Mouse (Mus musculus): ENCODE results near the gene Secisbp2. TPM values are rescaled to one million over a fixed set of nuclear protein-coding genes. Genes with fewer than 3 reads are reported as not detected.

The Secisbp2 gene
- polyA plus RNA-seq (2012; ENCODE audit: insufficient read depth, insufficient read length, missing spikeins) = 19.8 and 20.5 TPM in 2 replicates

DNA sequence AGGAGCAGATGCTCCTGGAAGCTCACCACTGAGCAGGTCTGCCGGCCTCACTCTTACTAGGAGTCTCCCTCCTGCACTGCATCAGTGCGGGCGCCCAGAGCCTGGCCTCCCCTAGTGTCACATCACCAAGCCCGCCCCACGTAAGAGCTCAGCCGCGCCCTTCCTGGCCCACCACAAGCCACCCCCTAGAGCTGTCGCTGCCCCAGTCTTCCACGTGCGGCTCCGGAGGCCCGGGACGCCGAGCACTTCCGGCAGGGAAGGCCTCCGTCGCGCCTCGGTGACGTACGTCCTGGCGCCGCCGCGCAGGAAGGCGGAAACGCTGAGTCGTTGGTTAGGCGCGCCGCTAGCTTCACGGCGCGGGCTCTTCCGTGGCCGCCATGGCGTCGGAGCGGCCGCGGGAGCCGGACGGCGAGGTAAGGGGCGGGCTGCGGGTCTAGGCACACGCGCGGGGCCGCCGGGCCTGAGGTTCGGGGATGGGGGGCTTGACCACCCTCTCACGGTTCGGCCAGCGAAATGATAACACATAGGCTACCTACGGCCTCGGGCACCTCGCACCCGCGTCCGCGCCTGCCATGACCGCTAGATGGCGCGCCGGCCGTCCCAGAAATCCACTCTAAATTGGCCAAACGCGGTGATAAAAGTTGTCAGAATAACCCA is at the start of gene Secisbp2:
Gene Secisbp2 (plus strand): TSS at position 290 of the 657 bp plus-strand sequence.
- peak within 1 kb of the TSS; percentile 96 for H3K4me3 ChIP-seq (ENCODE audit: insufficient read depth, low read length)
- TF ChIP-seq CTCF (IDR thresholded peaks at IDR 0.05; ENCODE audit: low read depth, low read length) = peak; percentile 87
- no peak for TF ChIP-seq POLR2A (IDR thresholded peaks at IDR 0.05; ENCODE audit: borderline replicate concordance, low read depth, low read length)
- H3K27ac ChIP-seq (ENCODE audit: insufficient read depth, low read depth, low read length) = peak within 1 kb of the TSS; percentile 75
- peaks cover 14% of the 10 kb centered on the region for H3K4me1 ChIP-seq (ENCODE audit: control insufficient read depth, insufficient read depth, low read length)

DNA sequence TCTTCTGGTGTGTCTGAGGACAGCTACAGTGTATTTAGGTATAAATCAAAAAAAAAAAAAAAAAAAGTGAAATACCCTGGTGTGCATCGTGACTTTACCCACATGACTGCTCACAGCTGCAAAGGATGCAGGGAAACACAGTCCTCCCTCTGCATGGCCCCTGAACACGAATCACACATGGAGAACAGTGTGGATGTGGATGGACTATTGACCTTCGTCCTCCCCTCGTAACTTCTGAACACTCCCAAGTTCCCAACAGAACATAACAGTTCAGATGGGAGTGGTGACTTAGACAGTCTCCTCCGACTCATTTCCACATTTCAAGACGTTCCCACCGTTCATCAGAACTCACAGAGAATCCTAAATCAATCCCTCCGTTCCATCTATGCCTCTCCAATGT is 48.7 kb upstream of the Secisbp2 start:
- no peaks in the 10 kb centered on the region for H3K4me1 ChIP-seq (ENCODE audit: control insufficient read depth, insufficient read depth, low read length)
- TF ChIP-seq POLR2A (IDR thresholded peaks at IDR 0.05; ENCODE audit: borderline replicate concordance, low read depth, low read length) (no peak), CTCF (IDR thresholded peaks at IDR 0.05; ENCODE audit: low read depth, low read length) (no peak)
- no peak overlapping the region for H3K27ac ChIP-seq (ENCODE audit: insufficient read depth, low read depth, low read length)
- H3K4me3 ChIP-seq (ENCODE audit: insufficient read depth, low read length) = no peak overlapping the region

DNA sequence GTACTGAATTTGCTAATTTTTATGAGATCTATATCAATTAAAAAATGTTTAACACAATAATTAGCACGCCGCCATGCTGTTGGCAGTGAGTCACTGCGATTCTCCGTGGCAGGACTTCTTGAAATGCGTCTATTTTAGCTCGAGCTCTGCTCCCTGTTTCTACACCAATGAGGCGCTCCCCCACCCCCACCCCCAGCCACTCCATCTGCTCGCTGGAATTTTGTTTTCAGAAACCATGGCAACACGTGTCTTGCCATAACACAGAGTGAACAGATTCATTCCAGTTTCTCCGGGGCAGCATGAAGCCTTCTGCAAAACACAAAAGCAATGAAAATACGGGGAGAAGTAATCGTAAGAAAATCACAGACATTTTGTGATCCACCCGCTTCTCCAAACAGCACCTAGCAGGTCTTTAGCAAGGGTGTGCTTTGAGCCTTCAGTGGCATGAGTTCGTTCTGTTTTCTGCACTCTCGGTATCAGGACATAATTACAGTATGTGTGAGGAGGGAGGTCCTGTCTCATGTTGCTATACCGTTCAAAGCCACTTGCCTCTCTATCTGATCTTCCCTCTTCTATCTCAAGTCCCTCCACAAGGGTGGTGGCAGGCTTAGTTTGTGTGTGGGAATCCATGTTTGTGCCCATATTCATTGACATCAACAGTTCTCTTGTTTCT is 48.1 kb upstream of the Secisbp2 start:
- no peak overlapping the region for H3K4me3 ChIP-seq (ENCODE audit: insufficient read depth, low read length)
- no peak overlapping the region for H3K27ac ChIP-seq (ENCODE audit: insufficient read depth, low read depth, low read length)
- no peak for TF ChIP-seq POLR2A (IDR thresholded peaks at IDR 0.05; ENCODE audit: borderline replicate concordance, low read depth, low read length)
- TF ChIP-seq CTCF (IDR thresholded peaks at IDR 0.05; ENCODE audit: low read depth, low read length) = no peak
- no peaks in the 10 kb centered on the region for H3K4me1 ChIP-seq (ENCODE audit: control insufficient read depth, insufficient read depth, low read length)

DNA sequence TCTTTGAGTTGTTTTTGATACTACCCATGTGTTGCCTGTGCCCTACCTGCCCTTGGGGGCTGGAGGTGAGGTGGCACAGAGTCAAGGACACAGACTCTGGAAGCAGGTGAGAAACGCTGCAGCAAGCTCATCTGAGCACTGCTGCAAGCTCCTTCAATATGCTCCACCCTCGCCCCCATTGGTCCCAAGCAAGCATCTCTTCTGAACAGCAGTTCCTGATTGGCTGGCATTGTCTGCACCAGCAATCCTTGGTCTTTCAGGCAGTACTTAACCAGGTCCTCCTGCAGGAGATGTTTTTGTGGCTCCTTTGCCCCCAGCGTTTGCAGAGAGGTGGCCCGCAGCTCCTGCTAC is 47.6 kb upstream of the Secisbp2 start:
- no peak for TF ChIP-seq POLR2A (IDR thresholded peaks at IDR 0.05; ENCODE audit: borderline replicate concordance, low read depth, low read length)
- no peaks in the 10 kb centered on the region for H3K4me1 ChIP-seq (ENCODE audit: control insufficient read depth, insufficient read depth, low read length)
- H3K4me3 ChIP-seq (ENCODE audit: insufficient read depth, low read length) = no peak overlapping the region
- H3K27ac ChIP-seq (ENCODE audit: insufficient read depth, low read depth, low read length) = no peak overlapping the region

DNA sequence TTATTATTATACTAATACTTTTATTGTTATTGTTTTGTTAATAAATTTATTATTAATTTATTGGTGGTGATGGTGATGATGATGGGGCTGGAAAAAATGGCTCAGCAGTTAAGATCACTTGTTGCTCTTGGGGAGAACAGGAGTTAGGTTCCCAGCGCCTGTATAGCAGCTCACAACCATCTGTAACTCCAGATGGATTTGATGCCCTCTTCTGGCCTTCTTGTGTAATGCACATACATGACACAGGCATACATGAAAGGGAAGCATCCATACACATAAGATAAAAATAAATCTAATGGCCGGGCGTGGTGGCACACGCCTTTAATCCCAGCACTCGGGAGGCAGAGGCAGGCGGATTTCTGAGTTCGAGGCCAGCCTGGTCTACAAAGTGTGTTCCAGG is 42.3 kb upstream of the Secisbp2 start:
- Histone ChIP-seq H3K27ac (ENCODE audit: insufficient read depth, low read depth, low read length) (no peak overlapping the region), H3K4me3 (ENCODE audit: insufficient read depth, low read length) (no peak overlapping the region), H3K4me1 (ENCODE audit: control insufficient read depth, insufficient read depth, low read length) (no peaks in the 10 kb centered on the region)
- TF ChIP-seq POLR2A (IDR thresholded peaks at IDR 0.05; ENCODE audit: borderline replicate concordance, low read depth, low read length) (no peak), CTCF (IDR thresholded peaks at IDR 0.05; ENCODE audit: low read depth, low read length) (no peak)

DNA sequence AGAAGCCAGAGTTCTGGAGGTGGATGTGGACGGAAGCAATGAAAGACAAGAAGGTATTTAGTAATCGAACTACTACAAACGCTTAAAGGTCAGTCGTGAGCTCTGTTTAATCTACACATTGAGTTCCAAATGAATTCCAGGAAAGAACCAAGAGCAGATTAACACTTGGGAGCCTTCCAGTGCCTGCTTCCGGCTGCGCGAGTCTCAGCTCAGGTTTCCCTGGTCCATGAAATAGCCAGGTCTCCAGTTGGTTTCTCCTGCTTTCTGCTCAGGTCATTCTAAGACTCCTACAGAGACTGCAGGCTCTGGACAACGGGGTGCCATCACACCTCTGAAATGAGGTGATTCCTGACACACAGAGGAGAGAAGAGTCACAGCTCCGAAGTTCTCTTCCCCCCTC is 40.4 kb upstream of the Secisbp2 start:
- H3K27ac ChIP-seq (ENCODE audit: insufficient read depth, low read depth, low read length) = no peak overlapping the region
- no peak for TF ChIP-seq CTCF (IDR thresholded peaks at IDR 0.05; ENCODE audit: low read depth, low read length)
- TF ChIP-seq POLR2A (IDR thresholded peaks at IDR 0.05; ENCODE audit: borderline replicate concordance, low read depth, low read length) = no peak
- H3K4me3 ChIP-seq (ENCODE audit: insufficient read depth, low read length) = no peak overlapping the region
- no peaks in the 10 kb centered on the region for H3K4me1 ChIP-seq (ENCODE audit: control insufficient read depth, insufficient read depth, low read length)

DNA sequence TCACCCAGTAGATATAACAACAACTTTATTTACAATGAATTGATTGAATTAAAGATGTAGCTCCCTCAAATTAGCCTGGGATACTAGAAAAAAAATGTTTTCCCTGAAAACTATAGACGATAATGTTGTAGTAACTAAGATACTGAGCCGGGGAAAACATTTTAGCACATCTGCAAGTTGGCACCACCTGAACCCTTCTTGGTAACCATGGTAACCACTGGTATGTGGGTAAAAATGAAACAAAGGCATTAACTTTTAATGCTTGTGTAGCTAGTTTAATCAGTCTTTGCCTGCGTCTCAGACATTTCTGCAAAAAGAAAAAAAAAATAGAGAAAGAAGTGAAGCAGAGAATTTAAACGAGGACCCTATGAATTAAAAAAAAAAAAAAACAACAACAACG is 40.0 kb upstream of the Secisbp2 start:
- no peak for TF ChIP-seq CTCF (IDR thresholded peaks at IDR 0.05; ENCODE audit: low read depth, low read length)
- TF ChIP-seq POLR2A (IDR thresholded peaks at IDR 0.05; ENCODE audit: borderline replicate concordance, low read depth, low read length) = no peak
- no peak overlapping the region for H3K27ac ChIP-seq (ENCODE audit: insufficient read depth, low read depth, low read length)
- H3K4me1 ChIP-seq (ENCODE audit: control insufficient read depth, insufficient read depth, low read length) = no peaks in the 10 kb centered on the region
- H3K4me3 ChIP-seq (ENCODE audit: insufficient read depth, low read length) = no peak overlapping the region

DNA sequence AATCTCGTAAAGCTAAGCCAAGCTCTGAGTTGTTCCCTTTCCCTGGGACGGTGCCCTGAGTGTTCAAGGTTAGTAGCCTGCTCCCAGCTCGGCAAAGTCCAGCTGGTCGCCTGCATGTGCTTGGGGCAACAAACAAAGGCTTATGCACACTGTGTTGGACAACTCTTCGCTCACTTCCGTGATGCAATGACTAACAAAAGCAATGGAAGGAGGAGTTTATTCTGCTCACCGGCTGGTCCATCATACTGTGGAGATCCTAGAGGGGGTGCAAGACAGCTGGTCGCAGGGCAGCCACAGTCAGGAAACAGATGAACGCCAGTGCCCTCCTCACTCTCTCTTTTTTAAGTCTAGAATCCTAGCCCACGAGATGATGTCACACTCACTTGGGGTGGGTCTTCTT is 35.7 kb upstream of the Secisbp2 start:
- H3K4me1 ChIP-seq (ENCODE audit: control insufficient read depth, insufficient read depth, low read length) = no peaks in the 10 kb centered on the region
- TF ChIP-seq POLR2A (IDR thresholded peaks at IDR 0.05; ENCODE audit: borderline replicate concordance, low read depth, low read length) = no peak
- no peak for TF ChIP-seq CTCF (IDR thresholded peaks at IDR 0.05; ENCODE audit: low read depth, low read length)
- H3K27ac ChIP-seq (ENCODE audit: insufficient read depth, low read depth, low read length) = no peak overlapping the region
- no peak overlapping the region for H3K4me3 ChIP-seq (ENCODE audit: insufficient read depth, low read length)

DNA sequence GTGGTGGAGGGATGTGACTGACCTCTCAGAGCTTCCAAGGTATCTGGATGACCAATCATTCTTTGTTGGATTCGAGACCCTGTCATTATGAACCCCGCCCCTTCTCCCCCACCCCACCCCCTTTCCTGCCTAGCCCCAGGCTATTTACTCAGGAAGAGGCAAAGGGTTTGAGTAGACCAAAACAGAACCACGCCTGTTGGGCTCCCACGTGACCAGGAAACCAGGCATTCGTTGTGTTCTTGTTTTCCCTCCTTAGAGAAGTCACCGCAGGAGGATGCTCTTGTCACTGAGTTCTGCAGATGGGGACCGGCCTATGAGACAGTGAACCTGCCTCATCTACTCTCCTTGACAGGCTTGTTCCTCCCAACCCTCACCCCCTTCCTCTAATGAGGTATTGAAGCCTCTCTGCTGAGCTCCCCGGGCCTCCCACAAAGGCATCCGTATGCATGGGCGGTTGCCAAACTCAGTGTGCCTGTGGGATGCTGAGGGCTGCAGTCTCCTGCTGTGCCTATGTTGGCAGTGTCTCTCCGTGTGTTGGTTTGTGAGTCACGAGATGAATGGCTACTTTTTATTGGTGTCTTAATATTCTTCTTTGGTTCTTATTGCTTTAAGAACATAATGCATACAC is 35.0 kb upstream of the Secisbp2 start:
- TF ChIP-seq POLR2A (IDR thresholded peaks at IDR 0.05; ENCODE audit: borderline replicate concordance, low read depth, low read length) = no peak
- TF ChIP-seq CTCF (IDR thresholded peaks at IDR 0.05; ENCODE audit: low read depth, low read length) = no peak
- no peak overlapping the region for H3K27ac ChIP-seq (ENCODE audit: insufficient read depth, low read depth, low read length)
- no peak overlapping the region for H3K4me3 ChIP-seq (ENCODE audit: insufficient read depth, low read length)
- no peaks in the 10 kb centered on the region for H3K4me1 ChIP-seq (ENCODE audit: control insufficient read depth, insufficient read depth, low read length)

DNA sequence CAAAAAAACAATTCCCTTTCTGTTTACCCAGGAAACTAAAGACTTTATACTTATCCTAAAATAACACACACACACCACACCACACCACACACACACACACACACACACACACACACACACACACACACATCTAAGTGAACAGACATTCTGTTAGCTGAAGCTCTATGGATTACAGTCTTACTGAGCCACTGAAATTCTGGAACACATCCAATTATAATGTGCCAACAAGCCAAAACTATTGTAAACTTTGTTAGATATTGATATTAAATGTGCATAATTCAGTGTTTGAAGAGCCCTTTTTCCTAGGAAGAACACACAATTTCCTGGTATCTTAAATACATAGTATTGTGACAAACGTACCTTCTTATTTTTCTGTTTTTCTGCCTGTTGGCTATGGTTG is 34.2 kb upstream of the Secisbp2 start:
- Histone ChIP-seq H3K27ac (ENCODE audit: insufficient read depth, low read depth, low read length) (no peak overlapping the region), H3K4me3 (ENCODE audit: insufficient read depth, low read length) (no peak overlapping the region), H3K4me1 (ENCODE audit: control insufficient read depth, insufficient read depth, low read length) (no peaks in the 10 kb centered on the region)
- TF ChIP-seq POLR2A (IDR thresholded peaks at IDR 0.05; ENCODE audit: borderline replicate concordance, low read depth, low read length) (no peak), CTCF (IDR thresholded peaks at IDR 0.05; ENCODE audit: low read depth, low read length) (no peak)
